Mouse (Mus musculus) limb, embryonic 11.5 days (tissue): ENCODE data around the gene Ly75. TPM values are rescaled to one million over a fixed set of nuclear protein-coding genes. Genes with fewer than 3 reads are reported as not detected.

Experiments
- ATAC-seq: fragments of 200-750 bp; cut with Nextera tagmentation; 2 replicates; pipeline ENCODE4 v1.8.0; 2017; ENCODE audit warnings: low read depth; ENCODE audit not compliant: insufficient number of reproducible peaks, low FRiP score, low TSS enrichment
- DNase-seq: peaks from one replicate; pipeline ENCODE4 v3.0.0-alpha.2; 2015; ENCODE audit warnings: low spot score
- H3K27ac ChIP-seq: fragments of 300-500 bp; sonication (generic); replicated peaks from 2 replicates; pipeline ENCODE4 v1.5.1; 2014; ENCODE audit warnings: low read depth, mild to moderate bottlenecking, low read length
- H3K27me3 ChIP-seq: fragments of 300-500 bp; sonication (generic); 2 replicates; pipeline ENCODE4 v1.6.1; 2014; ENCODE audit warnings: mild to moderate bottlenecking, low read length, mixed read lengths; ENCODE audit not compliant: control insufficient read depth, insufficient read depth
- H3K36me3 ChIP-seq: fragments of 300-500 bp; sonication (generic); 2 replicates; pipeline ENCODE4 v1.6.1; 2014; ENCODE audit warnings: mild to moderate bottlenecking, low read length, moderate library complexity, mixed read lengths; ENCODE audit not compliant: control insufficient read depth, insufficient read depth
- H3K4me1 ChIP-seq: fragments of 300-500 bp; sonication (generic); 2 replicates; pipeline ENCODE4 v1.6.1; 2014; ENCODE audit warnings: low read length, mixed read lengths; ENCODE audit not compliant: control insufficient read depth, insufficient read depth
- H3K4me2 ChIP-seq: fragments of 300-500 bp; sonication (generic); 2 replicates; pipeline ENCODE4 v1.6.1; 2014; ENCODE audit warnings: low read depth, mild to moderate bottlenecking, moderate library complexity; ENCODE audit not compliant: severe bottlenecking
- H3K4me3 ChIP-seq: fragments of 300-500 bp; sonication (generic); 2 replicates; pipeline ENCODE4 v1.5.1; 2014; ENCODE audit warnings: low read depth, low read length
- H3K9ac ChIP-seq: fragments of 300-500 bp; sonication (generic); 2 replicates; pipeline ENCODE4 v1.6.1; 2014; ENCODE audit warnings: mild to moderate bottlenecking, low read length
- H3K9me3 ChIP-seq: fragments of 300-500 bp; sonication (generic); 2 replicates; pipeline ENCODE4 v1.6.1; 2016; ENCODE audit warnings: low read length; ENCODE audit not compliant: control insufficient read depth
- WGBS: fragments of 180-500 bp; shearing (Covaris S2); extraction: QIAGEN DNeasy Blood & Tissue Kit; methylation state at CpG from one replicate; pipeline ENCODE4 v1.1.7; 2014; 5-methylcytosine and 5-hydroxymethylcytosine counted together
- polyA plus RNA-seq: library from polyadenylated mRNA; unstranded; fragments of >200 nt; fragmentation: Nextera tagmentation; extraction: Ambion mirVana; gene quantifications from 2 replicates; pipeline ENCODE4 v1.2.1, GENCODE M21; 2014

Ly75 gene
- polyA plus RNA-seq, 1 experiment from 2014 or later = 6.3 TPM

- Histone ChIP-seq H3K9me3 (no peaks in the 10 kb centered on the region), H3K9ac (no peak overlapping the region), H3K27me3 (no peaks in the 10 kb centered on the region), H3K4me1 (peaks cover 7% of the 10 kb centered on the region; the same call in 1 of the 2 replicates), H3K27ac (no peak overlapping the region), H3K4me2 (no peak overlapping the region), H3K36me3 (no peaks in the 10 kb centered on the region), H3K4me3 (no peak overlapping the region)
- no peak for DNase-seq
- WGBS = 42% methylated on average over 7 of the region's 7 CpGs
- ATAC-seq = no peak
These were observed 1.1 kb upstream of the Ly75 start for GRCm38 (mm10) chr2:60384083-60384762.

GRCm38 (mm10) chr2:60382346-60382745 lies 757 bp downstream of the Ly75 start:
- DNase-seq = no peak
- H3K27ac ChIP-seq = no peak overlapping the region
- H3K27me3 ChIP-seq = no peaks in the 10 kb centered on the region
- peak overlapping the region; percentile 54 for H3K4me3 ChIP-seq
- peak overlapping the region; percentile 79 for H3K4me2 ChIP-seq
- no peaks in the 10 kb centered on the region for H3K36me3 ChIP-seq
- peaks cover 7% of the 10 kb centered on the region; the same call in 1 of the 2 replicates for H3K4me1 ChIP-seq
- H3K9me3 ChIP-seq = no peaks in the 10 kb centered on the region
- 57% methylated on average over 3 of the region's 3 CpGs for WGBS
- no peak for ATAC-seq
- H3K9ac ChIP-seq = no peak overlapping the region

GRCm38 (mm10) chr2:60377260-60377659 lies 5.8 kb downstream of the Ly75 start:
- Histone ChIP-seq H3K9ac (no peak overlapping the region), H3K27me3 (no peaks in the 10 kb centered on the region), H3K27ac (no peak overlapping the region), H3K4me3 (no peak overlapping the region), H3K4me2 (no peak overlapping the region), H3K4me1 (peaks cover 1% of the 10 kb centered on the region; the same call in 1 of the 2 replicates), H3K36me3 (no peaks in the 10 kb centered on the region), H3K9me3 (no peaks in the 10 kb centered on the region)
- ATAC-seq (no peak), DNase-seq (no peak)
- WGBS = 88% methylated on average over 5 of the region's 5 CpGs

GRCm38 (mm10) chr2:60375608-60376107 lies 7.4 kb downstream of the Ly75 start:
- Histone ChIP-seq H3K27me3 (no peaks in the 10 kb centered on the region), H3K9me3 (no peaks in the 10 kb centered on the region), H3K4me1 (no peaks in the 10 kb centered on the region), H3K4me2 (no peak overlapping the region), H3K9ac (no peak overlapping the region), H3K36me3 (no peaks in the 10 kb centered on the region), H3K4me3 (no peak overlapping the region), H3K27ac (no peak overlapping the region)
- DNase-seq = no peak
- ATAC-seq = no peak
- 91% methylated on average over 15 of the region's 15 CpGs for WGBS

- H3K9ac ChIP-seq = no peak overlapping the region
- DNase-seq (no peak), ATAC-seq (no peak)
- H3K9me3 ChIP-seq = no peaks in the 10 kb centered on the region
- no peak overlapping the region for H3K4me3 ChIP-seq
- no peak overlapping the region for H3K27ac ChIP-seq
- no peaks in the 10 kb centered on the region for H3K27me3 ChIP-seq
- H3K4me1 ChIP-seq = no peaks in the 10 kb centered on the region
- H3K36me3 ChIP-seq = no peaks in the 10 kb centered on the region
- 93% methylated on average over 8 of the region's 8 CpGs for WGBS
- no peak overlapping the region for H3K4me2 ChIP-seq
These were observed 8.0 kb downstream of the Ly75 start for GRCm38 (mm10) chr2:60375126-60375525.

GRCm38 (mm10) chr2:60370188-60370587 lies 12.9 kb downstream of the Ly75 start:
- Histone ChIP-seq H3K36me3 (no peaks in the 10 kb centered on the region), H3K9me3 (no peaks in the 10 kb centered on the region), H3K27me3 (no peaks in the 10 kb centered on the region), H3K4me1 (no peaks in the 10 kb centered on the region), H3K27ac (no peak overlapping the region), H3K4me2 (no peak overlapping the region), H3K4me3 (no peak overlapping the region), H3K9ac (no peak overlapping the region)
- 95% methylated on average over 5 of the region's 5 CpGs for WGBS
- no peak for ATAC-seq
- DNase-seq = no peak

GRCm38 (mm10) chr2:60369454-60369853 lies 13.6 kb downstream of the Ly75 start:
- Histone ChIP-seq H3K4me3 (no peak overlapping the region), H3K27me3 (no peaks in the 10 kb centered on the region), H3K36me3 (no peaks in the 10 kb centered on the region), H3K4me1 (no peaks in the 10 kb centered on the region), H3K9ac (no peak overlapping the region), H3K4me2 (no peak overlapping the region), H3K27ac (no peak overlapping the region), H3K9me3 (no peaks in the 10 kb centered on the region)
- 92% methylated on average over 4 of the region's 4 CpGs for WGBS
- no peak for ATAC-seq
- no peak for DNase-seq

- Histone ChIP-seq H3K4me3 (no peak overlapping the region), H3K27me3 (no peaks in the 10 kb centered on the region), H3K36me3 (no peaks in the 10 kb centered on the region), H3K4me2 (no peak overlapping the region), H3K4me1 (no peaks in the 10 kb centered on the region), H3K27ac (no peak overlapping the region), H3K9ac (no peak overlapping the region), H3K9me3 (no peaks in the 10 kb centered on the region)
- ATAC-seq (no peak), DNase-seq (no peak)
- 87% methylated on average over 7 of the region's 7 CpGs for WGBS
These were observed 15.2 kb downstream of the Ly75 start for GRCm38 (mm10) chr2:60367871-60368270.

GRCm38 (mm10) chr2:60367204-60367603 lies 15.9 kb downstream of the Ly75 start:
- DNase-seq (no peak), ATAC-seq (no peak)
- H3K9me3 ChIP-seq = no peaks in the 10 kb centered on the region
- H3K4me3 ChIP-seq = no peak overlapping the region
- 89% methylated on average over 2 of the region's 2 CpGs for WGBS
- H3K27me3 ChIP-seq = no peaks in the 10 kb centered on the region
- no peak overlapping the region for H3K27ac ChIP-seq
- H3K36me3 ChIP-seq = no peaks in the 10 kb centered on the region
- no peak overlapping the region for H3K9ac ChIP-seq
- H3K4me1 ChIP-seq = no peaks in the 10 kb centered on the region
- no peak overlapping the region for H3K4me2 ChIP-seq
